Mouse (Mus musculus) neural tube, embryonic 13.5 days (tissue): Measurements from ENCODE around the gene Bicc1. TPM values are rescaled to one million over a fixed set of nuclear protein-coding genes. Genes with fewer than 3 reads are reported as not detected.

Experiments used
- ATAC-seq: fragments of 200-750 bp; cut with Nextera tagmentation; 2 replicates; pipeline ENCODE4 v1.8.0; 2017; ENCODE audit warnings: low read depth, mild to moderate bottlenecking, moderate TSS enrichment, moderate library complexity
- H3K27ac ChIP-seq: fragments of 300-500 bp; sonication (generic); replicated peaks from 2 replicates; pipeline ENCODE4 v1.5.1; 2015; ENCODE audit warnings: moderate library complexity, mild to moderate bottlenecking, inconsistent platforms
- H3K27me3 ChIP-seq: fragments of 300-500 bp; sonication (generic); 2 replicates; pipeline ENCODE4 v1.6.1; 2015; ENCODE audit warnings: mild to moderate bottlenecking, inconsistent platforms
- H3K36me3 ChIP-seq: fragments of 300-500 bp; sonication (generic); 2 replicates; pipeline ENCODE4 v1.6.1; 2015; ENCODE audit warnings: mild to moderate bottlenecking, inconsistent platforms
- H3K4me1 ChIP-seq: fragments of 300-500 bp; sonication (generic); replicated peaks from 2 replicates; pipeline ENCODE4 v1.6.1; 2015; ENCODE audit warnings: inconsistent platforms
- H3K4me2 ChIP-seq: fragments of 300-500 bp; sonication (generic); 2 replicates; pipeline ENCODE4 v1.6.1; 2015; ENCODE audit warnings: inconsistent platforms, mild to moderate bottlenecking, moderate library complexity
- H3K4me3 ChIP-seq: fragments of 300-500 bp; sonication (generic); 2 replicates; pipeline ENCODE4 v1.5.1; 2015; ENCODE audit warnings: mild to moderate bottlenecking, inconsistent platforms
- H3K9ac ChIP-seq: fragments of 300-500 bp; sonication (generic); 2 replicates; pipeline ENCODE4 v1.6.1; 2015; ENCODE audit warnings: moderate library complexity, mild to moderate bottlenecking, inconsistent platforms
- H3K9me3 ChIP-seq: fragments of 300-500 bp; sonication (generic); 2 replicates; pipeline ENCODE4 v1.6.1; 2016; ENCODE audit warnings: inconsistent platforms
- WGBS: fragments of 180-500 bp; shearing (Covaris S2); methylation state at CpG from one replicate; pipeline ENCODE4 v1.1.7; 2015; 5-methylcytosine and 5-hydroxymethylcytosine counted together
- polyA plus RNA-seq: library from polyadenylated mRNA; unstranded; fragments of >200 nt; fragmentation: Nextera tagmentation; extraction: Ambion mirVana; gene quantifications from 2 replicates; pipeline ENCODE4 v1.2.1, GENCODE M21; 2015

Bicc1 gene
- polyA plus RNA-seq, 1 experiment from 2014 or later: 5.9 TPM

- Histone ChIP-seq H3K9me3 (no peaks in the 10 kb centered on the region), H3K4me1 (no peaks in the 10 kb centered on the region), H3K4me3 (no peak overlapping the region), H3K9ac (no peak overlapping the region), H3K27me3 (no peaks in the 10 kb centered on the region), H3K4me2 (no peak overlapping the region), H3K36me3 (no peaks in the 10 kb centered on the region), H3K27ac (no peak overlapping the region)
- no peak for ATAC-seq
- 96% methylated on average over 6 of the region's 6 CpGs for WGBS
These were observed 94.9 kb downstream of the Bicc1 start for GRCm38 (mm10) chr10:71064576-71064975.

GRCm38 (mm10) chr10:71062151-71062550, 97.3 kb downstream of the Bicc1 start:
- peaks cover 9% of the 10 kb centered on the region for H3K4me1 ChIP-seq
- H3K4me2 ChIP-seq: no peak overlapping the region
- 80% methylated on average over 6 of the region's 6 CpGs for WGBS
- H3K9ac ChIP-seq: no peak overlapping the region
- no peaks in the 10 kb centered on the region for H3K36me3 ChIP-seq
- no peak overlapping the region for H3K27ac ChIP-seq
- no peaks in the 10 kb centered on the region for H3K9me3 ChIP-seq
- no peaks in the 10 kb centered on the region for H3K27me3 ChIP-seq
- ATAC-seq: no peak
- H3K4me3 ChIP-seq: no peak overlapping the region

DNA sequence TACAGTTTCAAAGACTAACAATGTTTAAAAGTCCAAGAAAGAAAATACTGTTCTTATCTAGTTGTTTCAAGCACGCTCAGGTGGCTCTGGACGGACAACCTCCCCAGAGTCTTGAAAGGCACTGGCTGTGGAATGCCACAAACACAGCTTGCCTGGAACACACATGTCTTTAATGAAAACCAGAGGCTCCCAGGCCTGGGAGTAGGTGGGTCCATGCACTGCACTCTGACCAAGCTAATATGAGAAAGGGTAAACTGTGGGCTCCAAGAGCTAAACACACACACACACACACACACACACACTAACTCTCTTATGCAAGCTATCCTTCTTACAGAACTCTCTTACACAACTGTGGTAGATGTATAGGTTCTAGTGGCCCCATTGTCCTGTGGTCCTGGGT, 99.2 kb downstream of the Bicc1 start:
- H3K9ac ChIP-seq: no peak overlapping the region

GRCm38 (mm10) chr10:71058616-71059247, 100.8 kb downstream of the Bicc1 start:
- H3K36me3 ChIP-seq: no peaks in the 10 kb centered on the region
- H3K9me3 ChIP-seq: no peaks in the 10 kb centered on the region
- H3K4me1 ChIP-seq: peaks cover 9% of the 10 kb centered on the region
- H3K4me2 ChIP-seq: no peak overlapping the region
- no peak for ATAC-seq
- 54% methylated on average over 14 of the region's 14 CpGs for WGBS
- H3K27ac ChIP-seq: no peak overlapping the region; the same call in 1 of the 2 replicates
- no peak overlapping the region for H3K4me3 ChIP-seq
- no peaks in the 10 kb centered on the region for H3K27me3 ChIP-seq
- no peak overlapping the region for H3K9ac ChIP-seq

More for the DNA sequence above, 99.2 kb downstream of the Bicc1 start:
- Histone ChIP-seq H3K9me3 (no peaks in the 10 kb centered on the region), H3K27me3 (no peaks in the 10 kb centered on the region), H3K36me3 (no peaks in the 10 kb centered on the region), H3K27ac (no peak overlapping the region), H3K4me2 (no peak overlapping the region), H3K4me3 (no peak overlapping the region), H3K4me1 (peaks cover 9% of the 10 kb centered on the region)
- no peak for ATAC-seq
- WGBS: 65% methylated on average over 2 of the region's 2 CpGs

DNA sequence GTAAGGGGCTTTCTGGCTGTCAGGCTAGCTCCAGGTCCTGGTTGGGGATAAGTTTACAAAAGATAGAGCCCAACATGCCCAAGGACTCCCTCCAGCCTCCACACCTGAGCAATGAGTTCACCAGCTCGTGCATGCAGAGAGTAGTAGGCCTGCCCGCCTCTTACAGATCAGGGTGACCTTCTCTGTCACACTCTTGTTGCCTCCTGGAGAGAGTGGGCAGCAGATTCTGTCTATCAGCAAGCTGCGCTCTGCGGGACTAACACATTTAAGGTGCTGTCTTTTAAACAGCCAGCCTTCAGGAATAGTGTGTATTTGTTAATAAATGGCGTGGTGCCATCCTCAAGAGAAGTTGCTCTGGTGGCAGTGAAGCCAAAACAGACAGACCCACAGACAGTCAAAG, 101.4 kb downstream of the Bicc1 start:
- Histone ChIP-seq H3K9me3 (no peaks in the 10 kb centered on the region), H3K27ac (no peak overlapping the region), H3K27me3 (no peaks in the 10 kb centered on the region), H3K4me1 (peaks cover 9% of the 10 kb centered on the region), H3K9ac (no peak overlapping the region), H3K4me3 (no peak overlapping the region), H3K4me2 (no peak overlapping the region), H3K36me3 (no peaks in the 10 kb centered on the region)
- 84% methylated on average over 5 of the region's 5 CpGs for WGBS
- ATAC-seq: no peak

DNA sequence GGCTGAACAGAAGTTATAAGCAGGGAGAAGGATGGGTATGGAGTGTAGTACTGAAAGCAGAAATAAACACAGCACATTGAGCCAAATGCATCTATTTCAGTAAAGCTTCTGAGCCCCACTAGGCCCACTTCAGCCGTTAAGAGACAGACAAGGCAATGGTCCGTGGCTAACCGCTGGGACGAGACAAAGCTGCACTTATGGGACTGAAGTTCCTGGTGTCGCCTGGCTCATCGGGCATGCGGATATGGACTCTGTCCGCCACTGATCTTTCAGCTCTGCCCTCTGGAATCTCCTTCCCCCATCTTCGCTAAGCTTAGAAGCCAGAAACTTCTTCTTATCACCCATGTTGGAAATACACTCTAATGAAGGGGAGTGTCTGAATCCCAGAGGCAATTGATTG, 106.8 kb downstream of the Bicc1 start:
- WGBS: 63% methylated on average over 9 of the region's 9 CpGs
- Histone ChIP-seq H3K27ac (no peak overlapping the region), H3K9me3 (no peaks in the 10 kb centered on the region), H3K4me1 (peaks cover 12% of the 10 kb centered on the region), H3K4me3 (no peak overlapping the region), H3K4me2 (no peak overlapping the region), H3K9ac (no peak overlapping the region), H3K27me3 (no peaks in the 10 kb centered on the region), H3K36me3 (no peaks in the 10 kb centered on the region)
- no peak for ATAC-seq

DNA sequence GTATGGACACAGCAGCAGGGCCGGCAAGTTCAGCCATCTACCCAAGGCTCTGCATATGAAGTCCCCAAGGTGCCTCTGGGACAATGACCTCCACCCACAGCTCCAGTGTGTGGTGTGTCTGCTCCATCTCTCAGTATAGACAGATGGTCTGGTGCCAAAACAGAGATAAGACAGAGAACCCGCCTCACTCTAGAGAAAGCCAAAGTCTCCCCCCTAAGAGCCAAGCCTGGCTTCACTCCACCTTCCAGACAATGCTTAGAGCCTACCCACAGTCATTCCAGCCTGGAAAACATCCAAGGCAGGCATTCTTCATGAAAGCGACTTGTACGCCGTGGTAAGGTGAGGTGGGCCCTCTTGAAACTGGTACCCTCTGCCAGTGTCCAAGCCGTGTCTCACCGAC, 107.3 kb downstream of the Bicc1 start:
- Histone ChIP-seq H3K4me3 (no peak overlapping the region), H3K27ac (0 out of 2 replicates have a peak overlapping the region, but pooled peaks have one; percentile 5), H3K4me1 (peaks cover 12% of the 10 kb centered on the region), H3K4me2 (no peak overlapping the region), H3K9ac (no peak overlapping the region), H3K36me3 (no peaks in the 10 kb centered on the region), H3K9me3 (no peaks in the 10 kb centered on the region), H3K27me3 (no peaks in the 10 kb centered on the region)
- no peak for ATAC-seq
- WGBS: 83% methylated on average over 7 of the region's 7 CpGs

GRCm38 (mm10) chr10:71050722-71051333, 108.7 kb downstream of the Bicc1 start:
- H3K27me3 ChIP-seq: no peaks in the 10 kb centered on the region
- H3K9me3 ChIP-seq: no peaks in the 10 kb centered on the region
- peaks cover 12% of the 10 kb centered on the region for H3K4me1 ChIP-seq
- ATAC-seq: no peak
- H3K36me3 ChIP-seq: no peaks in the 10 kb centered on the region
- H3K4me2 ChIP-seq: no peak overlapping the region
- WGBS: 78% methylated on average over 10 of the region's 10 CpGs
- no peak overlapping the region for H3K9ac ChIP-seq
- no peak overlapping the region for H3K27ac ChIP-seq
- no peak overlapping the region for H3K4me3 ChIP-seq

- Histone ChIP-seq H3K27me3 (no peaks in the 10 kb centered on the region), H3K4me2 (no peak overlapping the region), H3K9me3 (no peaks in the 10 kb centered on the region), H3K27ac (no peak overlapping the region), H3K4me1 (peaks cover 12% of the 10 kb centered on the region), H3K9ac (no peak overlapping the region), H3K36me3 (no peaks in the 10 kb centered on the region), H3K4me3 (no peak overlapping the region)
- no peak for ATAC-seq
- 90% methylated on average over 17 of the region's 17 CpGs for WGBS
These were observed 110.2 kb downstream of the Bicc1 start for GRCm38 (mm10) chr10:71049294-71049693.

- 73% methylated on average over 1 of the region's 1 CpGs for WGBS
- H3K9ac ChIP-seq: no peak overlapping the region
- no peak overlapping the region for H3K4me3 ChIP-seq
- H3K4me2 ChIP-seq: no peak overlapping the region
- H3K9me3 ChIP-seq: no peaks in the 10 kb centered on the region
- no peaks in the 10 kb centered on the region for H3K27me3 ChIP-seq
- no peak for ATAC-seq
- H3K36me3 ChIP-seq: no peaks in the 10 kb centered on the region
- H3K27ac ChIP-seq: no peak overlapping the region
- no peaks in the 10 kb centered on the region for H3K4me1 ChIP-seq
These were observed 115.1 kb downstream of the Bicc1 start for GRCm38 (mm10) chr10:71044410-71044809.

GRCm38 (mm10) chr10:71041874-71042273, 117.6 kb downstream of the Bicc1 start:
- H3K36me3 ChIP-seq: no peaks in the 10 kb centered on the region
- H3K9me3 ChIP-seq: no peaks in the 10 kb centered on the region
- H3K27ac ChIP-seq: no peak overlapping the region
- H3K4me1 ChIP-seq: no peaks in the 10 kb centered on the region
- no peak for ATAC-seq
- WGBS: 59% methylated on average over 4 of the region's 4 CpGs
- H3K4me2 ChIP-seq: no peak overlapping the region
- H3K4me3 ChIP-seq: no peak overlapping the region
- no peaks in the 10 kb centered on the region for H3K27me3 ChIP-seq
- no peak overlapping the region for H3K9ac ChIP-seq

DNA sequence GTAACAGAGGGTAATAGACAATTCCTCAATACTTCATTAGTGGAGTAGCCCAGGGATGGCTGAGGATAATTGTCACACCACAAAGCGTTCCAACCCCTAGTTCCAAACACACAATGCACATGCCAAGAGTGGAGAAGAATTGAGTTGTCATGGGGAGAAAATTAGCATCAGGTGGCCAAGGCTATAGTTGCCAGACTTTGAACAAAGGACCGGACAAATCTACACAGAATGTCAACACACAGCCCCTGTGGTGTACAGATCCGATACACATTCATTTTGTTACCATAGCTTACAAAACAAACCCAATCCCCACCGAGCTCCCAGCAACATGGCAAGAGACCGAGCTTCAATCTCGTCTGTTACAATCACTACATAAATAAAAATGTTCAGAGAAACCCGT, 123.0 kb downstream of the Bicc1 start:
- Histone ChIP-seq H3K9ac (no peak overlapping the region), H3K4me1 (no peaks in the 10 kb centered on the region), H3K27ac (no peak overlapping the region), H3K4me3 (no peak overlapping the region), H3K4me2 (no peak overlapping the region), H3K9me3 (no peaks in the 10 kb centered on the region), H3K36me3 (no peaks in the 10 kb centered on the region), H3K27me3 (no peaks in the 10 kb centered on the region)
- WGBS: 73% methylated on average over 7 of the region's 7 CpGs
- ATAC-seq: no peak

- H3K4me2 ChIP-seq: no peak overlapping the region
- 88% methylated on average over 4 of the region's 4 CpGs for WGBS
- ATAC-seq: no peak
- no peaks in the 10 kb centered on the region for H3K27me3 ChIP-seq
- no peaks in the 10 kb centered on the region for H3K4me1 ChIP-seq
- no peak overlapping the region for H3K27ac ChIP-seq
- no peak overlapping the region for H3K4me3 ChIP-seq
- H3K36me3 ChIP-seq: no peaks in the 10 kb centered on the region
- no peaks in the 10 kb centered on the region for H3K9me3 ChIP-seq
- no peak overlapping the region for H3K9ac ChIP-seq
These were observed 130.5 kb downstream of the Bicc1 start for GRCm38 (mm10) chr10:71028996-71029395.
